ENCODE assay signal across 16 mouse cellular contexts in genomic region chr9:61388689-61389403, GRCm38 (mm10). TPM values are rescaled to one million over a fixed set of nuclear protein-coding genes. Genes with fewer than 3 reads are reported as not detected.
A peak's percentile ranks its signal among the peaks of the same experiment; 100 is the strongest.
DNase-seq lines count a peak whose midpoint lies in the region; ATAC-seq and TF ChIP-seq lines count a peak whose summit lies in the region.
"Had no signal": no experiment of that assay in that cellular context is flagged by ENCODE, and none has a peak within 500 bp of the region (broad histone marks: within the 10 kb centered on the region; RNA-seq: fewer than 3 reads in every experiment).

No protein-coding gene starts in this region.

- H3K36me3 ChIP-seq in megakaryocyte, embryonic 14.5 days (replicated peaks; ENCODE audit: low read length), result peaks cover 67% of the 10 kb centered on the region
- H3K36me3 ChIP-seq in intestine, embryonic 16.5 days (ENCODE audit: control insufficient read depth, insufficient read depth, low read length), result peaks cover 6% of the 10 kb centered on the region; the same call in 1 of the 2 replicates
- peaks cover 11% of the 10 kb centered on the region for H3K36me3 ChIP-seq in stomach, postnatal 0 days (ENCODE audit: control insufficient read depth, insufficient read depth, low read length)

- no peak for TF ChIP-seq CTCF in stomach, postnatal 0 days (IDR thresholded peaks at IDR 0.05; ENCODE audit: low read depth)

- H3K4me1 ChIP-seq in megakaryocyte, embryonic 14.5 days, result peaks cover 79% of the 10 kb centered on the region
- peaks cover 36% of the 10 kb centered on the region for H3K4me1 ChIP-seq in intestine, embryonic 16.5 days (ENCODE audit: control insufficient read depth, insufficient read depth, low read length)
- H3K4me1 ChIP-seq in stomach, postnatal 0 days (replicated peaks; ENCODE audit: control insufficient read depth, insufficient read depth), result peaks cover 4% of the 10 kb centered on the region; the same call in 1 of the 2 replicates

- no peak overlapping the region for H3K9ac ChIP-seq in intestine, embryonic 16.5 days (ENCODE audit: low read depth, low read length)
- H3K9ac ChIP-seq in stomach, postnatal 0 days (ENCODE audit: low read length), result no peak overlapping the region
- H3K9ac ChIP-seq: embryonic facial prominence, embryonic 13.5 days; forebrain, embryonic 15.5 days had no signal

- no peak for TF ChIP-seq EP300 in stomach, postnatal 0 days (optimal IDR thresholded peaks at IDR 0.05)

- no peak for ATAC-seq in megakaryocyte, adult 5-6 weeks (ENCODE audit: poor library complexity, severe bottlenecking)
- peak; percentile 12; the same call in 1 of the 2 replicates for ATAC-seq in intestine, embryonic 16.5 days
- no peak for ATAC-seq in stomach, postnatal 0 days (ENCODE audit: low FRiP score, low TSS enrichment)
- ATAC-seq: forebrain, embryonic 15.5 days had no signal

- peaks cover 29% of the 10 kb centered on the region for H3K27me3 ChIP-seq in megakaryocyte, embryonic 14.5 days (replicated peaks)
- no peaks in the 10 kb centered on the region for H3K27me3 ChIP-seq in intestine, embryonic 16.5 days (replicated peaks; ENCODE audit: control insufficient read depth, insufficient read depth, low read length)
- no peaks in the 10 kb centered on the region for H3K27me3 ChIP-seq in stomach, postnatal 0 days (ENCODE audit: control insufficient read depth, insufficient read depth, low read length)
- H3K27me3 ChIP-seq: embryonic facial prominence, embryonic 13.5 days; forebrain, embryonic 15.5 days had no signal

- peak overlapping the region; percentile 27; the same call in 1 of the 2 replicates for H3K27ac ChIP-seq in intestine, embryonic 16.5 days (ENCODE audit: low read length)
- H3K27ac ChIP-seq in stomach, postnatal 0 days (replicated peaks), result no peak overlapping the region
- H3K27ac ChIP-seq: embryonic facial prominence, embryonic 13.5 days; forebrain, embryonic 15.5 days had no signal

- peak overlapping the region; percentile 17 for H3K4me3 ChIP-seq in megakaryocyte, embryonic 14.5 days (replicated peaks)
- H3K4me3 ChIP-seq in intestine, embryonic 16.5 days (ENCODE audit: low read length), result no peak overlapping the region
- no peak overlapping the region for H3K4me3 ChIP-seq in stomach, postnatal 0 days (ENCODE audit: low read depth, low read length)
- H3K4me3 ChIP-seq: embryonic facial prominence, embryonic 13.5 days; forebrain, embryonic 15.5 days had no signal

- H3K4me2 ChIP-seq in intestine, embryonic 16.5 days (ENCODE audit: low read depth, low read length), result no peak overlapping the region
- no peak overlapping the region for H3K4me2 ChIP-seq in stomach, postnatal 0 days (replicated peaks; ENCODE audit: low read depth)
- H3K4me2 ChIP-seq: embryonic facial prominence, embryonic 13.5 days; forebrain, embryonic 15.5 days; heart, embryonic 11.5 days had no signal

- DNase-seq in kidney, postnatal 4 days, result peak; percentile 43 to 54
- DNase-seq in stomach, postnatal 0 days (ENCODE audit: low spot score), result peak; percentile 49
- DNase-seq in layer of hippocampus, adult 9-10 months (ENCODE audit: low spot score), result no peak
- DNase-seq in gastrocnemius, postnatal 4 days (ENCODE audit: low spot score in 2 of 2), result no peak
- DNase-seq: adrenal gland, adult 8-10 months; cerebellum, postnatal 25 days; gastrocnemius, postnatal 10 days; heart, postnatal 4 days; right cerebral cortex, postnatal 25 days; thymus, postnatal 25 days had no signal

- H3K9me3 ChIP-seq in megakaryocyte, embryonic 14.5 days, result no peaks in the 10 kb centered on the region
- no peaks in the 10 kb centered on the region for H3K9me3 ChIP-seq in intestine, embryonic 16.5 days (ENCODE audit: control insufficient read depth, low read length)
- no peaks in the 10 kb centered on the region for H3K9me3 ChIP-seq in stomach, postnatal 0 days (ENCODE audit: control insufficient read depth, low read length)
- H3K9me3 ChIP-seq: embryonic facial prominence, embryonic 13.5 days; forebrain, embryonic 15.5 days had no signal

- WGBS in intestine, embryonic 16.5 days, result 60% methylated on average over 14 of the region's 14 CpGs
- WGBS in stomach, postnatal 0 days, result 57% methylated on average over 14 of the region's 14 CpGs

RNA-seq across cellular contexts. Expression of gene Tle3, which starts 16.7 kb away (rescaled TPM):
- 60.7 and 62.9 TPM in 2 replicates for polyA plus RNA-seq in megakaryocyte, embryonic 14.5 days (2012; ENCODE audit: insufficient read depth, low replicate concordance)
- 113 and 146 TPM in 2 replicates for total RNA-seq in megakaryocyte, adult 5-6 weeks (2015)
- 79.4 and 92.9 TPM in 2 replicates for total RNA-seq in megakaryocyte, adult 5-6 weeks (2017)
- 15.9 and 18.8 TPM in 2 replicates for polyA plus RNA-seq in intestine, embryonic 16.5 days (2015; fragmentation: Nextera tagmentation; extraction: Ambion mirVana)
- 16.8 and 18.2 TPM in 2 replicates for polyA plus RNA-seq in stomach, postnatal 0 days (2015; fragmentation: Nextera tagmentation; extraction: Ambion mirVana)
- total RNA-seq in gastrocnemius, postnatal 4 days (2021), result 10 to 100 TPM; 35.0 to 47.8 TPM

Comparison
In these comparisons a context has a peak if more than half of its experiments do, and no peak if none do; other contexts are left out.
1. DNase-seq: peak in kidney, postnatal 4 days (2 of 2) and stomach, postnatal 0 days (single experiment); none in layer of hippocampus, adult 9-10 months (single experiment) and gastrocnemius, postnatal 4 days (0 of 2).